Mouse (Mus musculus): ENCODE data around the gene Rbfox1. TPM values are rescaled to one million over a fixed set of nuclear protein-coding genes. Genes with fewer than 3 reads are reported as not detected.

Rbfox1 gene
- total RNA-seq, 2 experiments from 2014 or later = 120 to 127 TPM

DNA sequence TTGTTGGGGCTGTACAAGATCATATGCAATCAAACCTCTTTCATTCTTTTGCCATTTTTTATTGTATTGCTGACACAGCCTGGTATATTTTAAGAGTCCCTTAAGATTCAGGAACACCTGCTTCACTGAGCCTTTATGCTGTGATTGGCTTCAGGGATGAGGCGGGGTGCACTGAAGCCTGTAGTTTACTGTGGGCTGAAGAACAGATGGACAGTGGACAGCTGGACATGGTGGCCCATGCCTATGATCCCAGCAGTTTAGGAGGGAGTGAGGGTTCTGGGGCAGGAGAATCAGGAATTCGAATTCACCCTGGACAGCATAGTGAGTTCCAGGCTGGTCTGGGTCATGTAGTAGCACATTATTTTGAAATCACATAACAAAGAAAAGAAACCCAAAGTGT is 1198.8 kb downstream of the Rbfox1 start:
- DNase-seq = no peak
- intact Hi-C loops (cut with DNase I; ENCODE audit: low total_unique reads) = no loop called here

DNA sequence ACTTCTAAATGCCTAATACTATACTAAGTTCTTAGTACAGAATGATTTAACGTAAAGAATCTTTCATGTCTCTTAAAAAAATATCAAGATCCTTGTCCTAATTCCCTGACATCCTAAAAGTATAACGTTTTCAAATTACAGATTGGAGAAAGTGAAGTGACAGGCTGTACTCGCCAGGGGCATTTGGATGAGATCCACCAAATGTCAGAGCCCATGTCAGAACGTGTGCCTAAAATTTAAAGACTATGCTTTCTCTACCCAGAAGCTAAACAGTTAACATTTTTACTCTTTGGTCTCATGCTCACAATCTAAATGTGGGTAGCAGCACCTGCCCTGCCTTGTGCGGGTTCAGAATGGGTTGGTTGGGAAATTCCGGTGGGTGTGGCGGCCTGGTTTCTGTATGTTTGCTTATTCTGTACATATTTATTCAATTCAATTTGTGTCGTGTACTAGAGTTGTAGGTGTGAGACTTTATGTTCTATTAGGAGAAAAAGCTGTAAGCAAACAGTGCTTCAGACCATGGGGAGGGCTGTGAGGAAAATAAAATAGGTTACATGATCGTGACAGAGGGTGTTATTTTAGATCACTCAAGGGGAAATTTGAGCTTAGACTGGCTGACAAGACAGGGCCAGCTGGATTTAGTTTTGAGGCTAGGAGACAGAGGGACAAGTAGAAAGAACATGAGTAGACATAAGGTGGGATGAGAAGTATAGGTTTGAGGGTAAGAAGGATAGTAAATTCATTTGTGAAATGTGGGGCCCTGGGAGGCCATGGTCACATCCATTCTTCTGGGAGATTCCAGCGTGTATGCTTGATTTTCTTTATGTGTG is 1203.7 kb downstream of the Rbfox1 start:
- DNase-seq = no peak
- intact Hi-C loops (cut with DNase I; ENCODE audit: low total_unique reads) = no loop called here

DNA sequence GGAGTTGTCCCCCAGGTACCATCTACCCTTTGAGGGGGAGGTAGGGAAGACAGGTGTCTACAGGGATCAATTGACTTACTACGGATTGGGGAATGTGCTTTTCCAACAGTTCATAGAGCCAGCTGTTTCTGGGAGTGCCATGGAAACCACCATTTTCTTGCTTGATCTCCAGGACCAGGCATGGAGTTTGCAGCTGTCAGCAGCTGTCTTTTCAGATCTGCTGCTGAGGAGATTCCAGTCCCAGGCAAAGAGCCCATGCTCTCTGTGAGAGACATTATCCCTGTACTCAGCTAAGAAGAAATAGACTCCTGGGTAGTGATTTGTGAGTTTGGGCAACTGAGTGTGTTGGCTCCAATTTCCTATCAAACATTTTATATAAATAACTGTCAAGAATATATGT is 1204.3 kb downstream of the Rbfox1 start:
- intact Hi-C loops (cut with DNase I; ENCODE audit: low total_unique reads) = no loop called here
- DNase-seq = peak; percentile 61

DNA sequence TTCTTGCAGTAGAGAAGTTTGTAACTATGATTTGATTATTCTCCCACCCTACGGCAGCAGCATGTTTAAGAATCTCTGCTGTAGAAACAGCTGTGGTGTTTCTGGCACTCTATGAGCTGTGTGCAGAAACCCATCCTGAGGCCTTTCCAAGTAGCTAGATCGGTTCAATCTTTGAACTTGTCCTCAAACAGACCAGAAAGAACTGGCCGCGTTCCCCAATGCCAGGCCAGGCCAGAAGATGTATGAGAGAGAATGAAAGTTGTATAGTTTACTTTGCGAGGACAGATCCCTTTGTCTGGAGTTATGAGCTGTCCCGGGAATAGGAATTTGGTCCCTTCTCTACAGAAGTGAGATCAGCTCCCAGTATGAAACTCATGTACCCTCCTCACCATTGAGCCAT is 1205.0 kb downstream of the Rbfox1 start:
- intact Hi-C loops (cut with DNase I; ENCODE audit: low total_unique reads) = no loop called here
- no peak for DNase-seq

DNA sequence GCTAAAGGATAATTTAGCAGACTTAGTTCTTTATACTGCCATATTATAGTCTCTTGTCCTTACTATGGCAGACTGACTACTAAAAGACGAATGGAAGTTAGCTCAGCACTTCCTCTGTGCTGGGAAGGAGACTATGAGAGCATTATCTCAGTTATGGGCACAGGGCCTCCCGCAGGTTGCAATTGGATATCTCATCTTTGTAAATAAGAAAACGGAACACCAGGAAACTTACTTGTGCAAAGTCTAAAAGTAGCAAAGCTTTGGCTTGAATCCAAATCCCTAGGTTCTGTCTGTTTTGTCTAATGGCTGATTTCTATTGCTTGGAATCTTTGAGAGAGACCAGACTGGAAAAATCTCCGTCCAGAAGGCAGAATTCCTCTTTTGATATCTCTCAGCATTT is 1207.7 kb downstream of the Rbfox1 start:
- intact Hi-C loops (cut with DNase I; ENCODE audit: low total_unique reads) = no loop called here
- no peak for DNase-seq

DNA sequence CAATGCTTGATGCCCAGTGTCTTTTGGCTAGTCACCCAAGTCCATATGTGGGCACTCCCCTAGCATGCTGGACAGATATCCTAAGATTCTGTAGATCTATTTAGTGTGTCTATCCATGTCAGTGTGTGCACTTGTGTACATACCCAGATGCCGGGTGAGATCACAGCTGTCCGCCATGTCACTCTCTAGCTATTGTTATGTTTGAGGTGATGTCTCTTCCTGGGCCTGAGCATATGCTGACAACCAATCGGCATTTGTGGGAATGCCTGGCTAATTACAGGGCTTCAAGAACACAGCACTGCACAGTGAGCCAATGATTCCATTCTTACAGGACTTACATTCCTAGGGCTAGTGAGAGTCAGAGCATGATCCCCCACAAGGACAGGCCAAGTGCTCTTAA is 1208.5 kb downstream of the Rbfox1 start:
- intact Hi-C loops (cut with DNase I; ENCODE audit: low total_unique reads) = no loop called here
- no peak for DNase-seq

DNA sequence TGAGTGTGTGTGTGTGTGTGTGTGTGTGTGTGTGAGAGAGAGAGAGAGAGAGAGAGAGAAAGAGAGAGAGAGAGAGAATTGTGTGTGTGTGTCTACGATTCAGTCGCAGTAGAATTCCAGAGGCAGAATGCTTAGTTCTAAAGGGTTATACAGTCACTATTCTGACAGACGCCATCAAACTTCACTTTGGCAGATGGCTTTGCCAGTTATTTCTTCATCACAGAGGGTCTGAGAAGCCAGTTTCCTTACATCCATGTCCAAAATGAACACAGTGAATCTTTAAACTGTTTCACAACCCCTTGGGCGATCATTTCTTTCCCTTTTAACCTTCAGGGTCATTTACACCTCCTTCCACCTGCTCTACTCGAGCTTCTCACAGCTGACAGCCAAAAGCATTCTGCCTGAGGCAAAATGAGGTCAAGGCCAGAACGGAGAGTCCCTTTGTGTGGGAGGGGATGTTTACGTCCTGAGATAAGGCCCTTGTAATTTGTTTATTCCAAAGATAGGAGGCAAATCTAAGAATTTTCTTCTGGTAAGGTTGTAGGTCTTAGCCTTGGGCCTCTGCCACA is 1209.1 kb downstream of the Rbfox1 start:
- intact Hi-C loops (cut with DNase I; ENCODE audit: low total_unique reads) = no loop called here
- no peak for DNase-seq

DNA sequence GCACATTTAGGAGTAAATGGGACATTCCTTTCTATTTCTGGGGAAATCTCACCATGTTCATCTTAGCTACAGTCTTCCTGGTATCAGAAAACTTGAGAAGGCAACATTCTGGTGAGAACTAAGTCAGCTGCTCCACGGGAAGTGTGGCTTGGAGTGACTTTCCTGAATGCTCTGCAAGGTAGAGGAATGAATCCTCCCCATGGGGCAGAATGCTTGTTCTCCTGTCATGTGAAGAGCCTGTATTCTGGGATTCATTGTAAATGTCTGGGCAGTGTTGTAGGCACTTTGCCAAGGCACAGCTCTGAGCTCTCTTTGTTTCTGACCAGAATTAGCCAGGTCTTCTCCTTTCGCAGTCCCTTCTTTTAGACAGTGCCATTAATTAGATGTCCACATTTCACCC is 1211.9 kb downstream of the Rbfox1 start:
- intact Hi-C loops (cut with DNase I; ENCODE audit: low total_unique reads) = no loop called here
- DNase-seq = no peak

DNA sequence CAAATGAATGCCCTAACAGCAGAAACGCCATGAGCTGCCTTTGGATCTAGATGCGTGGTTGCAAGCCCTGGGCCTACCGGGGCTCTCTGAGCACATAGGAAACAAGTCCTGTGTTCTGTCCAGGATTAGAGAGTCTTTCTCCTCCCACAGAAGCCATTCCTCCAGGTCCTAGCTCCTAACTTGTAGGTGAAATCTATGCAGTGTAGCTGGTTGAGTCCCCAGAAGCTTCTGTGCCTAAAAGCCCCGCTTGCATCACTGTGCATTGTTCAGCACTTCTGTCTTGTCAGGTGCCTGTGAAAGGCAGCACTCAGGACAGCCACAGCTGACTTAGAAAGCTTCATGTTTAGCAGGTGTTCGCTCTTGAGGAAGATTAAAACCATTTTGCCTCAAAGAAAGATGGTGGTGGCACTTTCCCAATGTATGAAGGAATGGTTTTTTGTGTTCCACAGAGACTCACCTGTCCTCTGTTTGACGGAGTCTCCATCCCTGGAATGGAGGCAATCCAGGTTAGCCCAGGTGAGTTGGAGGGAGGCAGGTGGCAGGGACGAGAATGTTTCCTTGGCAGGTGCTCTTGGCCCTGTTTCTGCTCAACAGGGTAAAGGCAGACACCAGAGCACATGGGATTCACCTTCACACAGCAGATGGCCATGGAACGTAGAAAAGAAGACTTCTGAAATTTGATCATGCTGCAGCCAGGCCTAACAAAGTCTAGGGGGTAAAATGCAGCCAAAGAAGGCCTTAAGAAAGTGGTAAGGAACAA is 1213.0 kb downstream of the Rbfox1 start:
- intact Hi-C loops (cut with DNase I; ENCODE audit: low total_unique reads) = no loop called here
- no peak for DNase-seq

DNA sequence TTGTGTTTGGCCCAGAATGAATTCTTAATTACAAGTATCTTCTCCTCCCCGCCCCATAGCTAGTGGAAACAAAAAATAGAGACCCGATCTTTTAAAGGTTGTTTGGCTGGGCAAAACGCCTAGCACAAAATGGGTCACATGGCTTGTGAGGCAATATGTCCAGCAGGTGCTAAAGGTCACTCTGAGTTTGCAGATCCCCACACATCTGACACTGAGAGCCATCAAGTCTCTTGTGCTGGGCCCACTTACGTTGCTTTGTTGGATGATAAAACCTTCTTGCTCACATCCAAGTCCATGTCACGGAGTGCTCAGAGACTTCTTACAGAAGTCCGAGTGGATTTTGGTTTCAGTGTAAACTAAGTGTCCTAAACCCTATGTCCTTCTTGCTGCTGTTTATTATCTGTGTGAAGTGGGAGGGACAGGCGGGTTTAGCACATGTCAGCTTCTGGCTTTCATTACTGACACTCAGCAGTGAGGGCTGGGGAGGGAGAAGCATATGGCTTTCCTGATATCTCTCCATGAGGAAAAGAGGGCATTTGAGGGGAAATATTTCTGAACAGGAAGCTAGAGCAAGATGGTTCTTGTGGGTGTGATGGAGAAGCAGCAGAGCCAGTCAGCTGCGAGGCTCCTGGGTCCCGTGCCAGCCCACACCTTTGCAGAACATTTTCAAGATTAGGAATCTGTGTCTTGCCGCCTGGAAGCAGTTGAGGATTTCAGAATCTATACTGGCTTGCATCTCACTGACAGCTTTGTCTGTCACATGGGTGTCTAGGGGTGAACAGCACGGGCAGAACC is 1214.5 kb downstream of the Rbfox1 start:
- intact Hi-C loops (cut with DNase I; ENCODE audit: low total_unique reads) = no loop called here
- DNase-seq = peak; percentile 46

DNA sequence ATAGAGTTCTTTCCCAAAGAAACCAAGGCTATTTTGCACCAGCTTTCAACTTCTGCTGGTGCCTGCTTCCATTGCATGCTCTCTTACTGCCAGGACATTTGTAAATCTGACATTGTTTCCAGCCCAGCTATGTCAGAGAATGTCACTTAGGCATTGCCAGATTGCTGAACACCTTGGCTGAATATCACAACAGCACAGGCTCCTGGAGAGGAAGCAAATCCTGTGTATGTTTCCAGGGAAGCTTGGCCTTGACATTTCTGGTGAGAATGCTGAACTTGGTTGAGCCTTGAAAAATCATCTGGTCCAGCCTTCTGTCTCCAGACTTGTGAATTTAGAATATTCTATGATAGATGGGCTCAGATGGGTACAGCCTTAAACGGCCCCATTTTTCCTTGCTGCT is 1217.3 kb downstream of the Rbfox1 start:
- intact Hi-C loops (cut with DNase I; ENCODE audit: low total_unique reads) = no loop called here
- no peak for DNase-seq

DNA sequence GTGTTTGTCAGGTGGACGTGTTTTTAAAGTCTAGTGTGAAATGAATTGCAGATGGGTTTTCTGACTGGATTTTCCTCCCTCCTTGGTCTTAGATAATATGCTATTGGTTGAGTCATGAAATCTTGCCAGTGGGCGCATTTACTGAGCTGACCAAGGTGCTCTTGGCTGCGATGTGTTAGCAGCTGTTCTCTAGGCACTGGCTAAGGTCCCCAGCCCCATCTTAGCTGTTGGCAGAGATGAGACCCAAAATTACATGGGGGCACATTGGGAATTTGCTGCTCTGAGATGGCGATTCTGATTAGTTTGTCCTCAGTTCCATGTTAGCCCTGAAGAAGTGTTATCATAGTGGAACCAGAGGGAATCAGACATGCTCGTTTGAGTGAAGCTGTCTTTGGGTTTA is 1218.1 kb downstream of the Rbfox1 start:
- no peak for DNase-seq
- intact Hi-C loops (cut with DNase I; ENCODE audit: low total_unique reads) = no loop called here

DNA sequence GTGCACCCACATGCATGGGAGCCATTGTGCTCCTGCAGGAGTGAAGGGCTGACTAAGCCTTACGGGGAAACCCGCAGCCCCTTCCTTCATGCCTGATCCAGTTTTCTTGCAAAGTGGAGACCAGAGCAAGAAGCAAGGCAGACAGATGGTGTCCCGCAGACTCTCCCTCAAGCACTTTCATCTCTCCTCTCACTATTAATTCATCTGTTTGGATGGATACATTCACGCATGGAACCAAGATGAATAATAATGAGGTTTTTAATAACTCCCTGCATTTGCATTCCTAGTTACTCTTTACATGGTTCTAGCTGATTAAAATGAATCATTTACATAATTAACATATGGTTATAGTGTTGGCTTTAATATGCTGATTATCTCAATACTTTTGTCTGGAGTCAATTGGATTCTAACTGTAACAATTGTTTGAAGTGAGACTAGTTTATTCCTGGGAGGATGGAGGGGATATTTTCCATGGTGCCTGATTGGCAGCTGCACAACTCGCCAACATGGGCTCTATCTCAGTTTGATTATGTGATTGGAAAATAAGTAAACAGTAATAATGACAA is 1221.4 kb downstream of the Rbfox1 start:
- no peak for DNase-seq
- intact Hi-C loops (cut with DNase I; ENCODE audit: low total_unique reads) = no loop called here

DNA sequence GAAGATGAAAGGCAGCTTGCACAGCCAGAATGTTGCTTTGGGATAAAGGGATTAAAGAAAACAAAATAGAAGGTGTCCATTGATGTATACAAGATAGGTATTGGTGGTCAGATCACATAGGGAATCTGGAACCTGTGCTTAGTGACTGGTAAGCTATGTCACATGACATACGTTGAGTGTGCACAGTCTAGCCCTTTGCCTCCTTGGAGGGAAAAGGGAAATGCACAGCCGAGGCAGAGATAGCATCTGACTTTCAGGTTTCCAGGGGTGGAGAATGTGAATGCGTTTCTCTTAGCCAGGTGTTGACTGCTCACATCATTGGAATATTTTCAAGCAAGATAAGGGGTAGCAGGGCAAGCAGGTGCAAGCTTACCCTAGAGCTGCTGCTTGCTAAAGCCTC is 1230.8 kb downstream of the Rbfox1 start:
- intact Hi-C loops (cut with DNase I; ENCODE audit: low total_unique reads) = no loop called here
- no peak for DNase-seq

DNA sequence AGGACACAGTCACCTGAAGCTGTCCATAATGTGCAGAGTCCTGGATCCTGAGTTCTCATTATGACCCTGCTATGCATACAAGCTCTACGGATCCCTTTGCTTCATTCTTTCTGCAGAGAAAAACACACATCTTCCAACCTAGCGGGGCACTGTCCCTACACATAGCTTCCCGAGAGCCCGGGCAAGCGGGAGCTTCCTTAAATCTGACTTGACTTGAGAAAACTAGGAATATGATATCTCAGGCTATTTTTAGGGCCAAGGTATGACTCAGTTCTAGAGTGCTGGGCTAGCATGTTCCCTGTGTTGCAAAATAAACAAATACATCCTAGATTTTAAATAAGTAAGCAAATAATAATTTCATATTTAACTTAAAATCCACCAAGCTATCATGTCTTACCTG is 1244.4 kb downstream of the Rbfox1 start:
- intact Hi-C loops (cut with DNase I; ENCODE audit: low total_unique reads) = no loop called here

DNA sequence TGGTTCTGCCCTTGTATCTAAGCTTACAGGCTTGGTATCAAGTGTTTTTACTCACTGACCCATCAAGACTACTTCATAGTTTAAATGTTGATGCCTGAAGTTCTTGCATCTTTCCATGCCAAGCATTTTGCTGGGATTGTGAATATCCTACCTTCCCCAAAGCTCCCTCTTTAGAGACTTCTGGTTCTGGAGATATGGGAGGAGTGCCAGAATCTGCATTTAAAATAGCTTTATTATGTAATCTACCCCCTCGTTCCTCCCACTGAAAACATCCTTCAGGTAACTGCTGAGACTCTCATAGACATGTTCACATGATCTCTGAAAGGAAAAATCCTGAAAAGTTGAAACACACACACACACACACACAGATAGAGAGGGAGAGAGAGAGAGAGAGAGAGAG is 1247.3 kb downstream of the Rbfox1 start:
- intact Hi-C loops (cut with DNase I; ENCODE audit: low total_unique reads) = no loop called here
- DNase-seq = no peak

More for the DNA sequence above, 1244.4 kb downstream of the Rbfox1 start:
- no peak for DNase-seq

DNA sequence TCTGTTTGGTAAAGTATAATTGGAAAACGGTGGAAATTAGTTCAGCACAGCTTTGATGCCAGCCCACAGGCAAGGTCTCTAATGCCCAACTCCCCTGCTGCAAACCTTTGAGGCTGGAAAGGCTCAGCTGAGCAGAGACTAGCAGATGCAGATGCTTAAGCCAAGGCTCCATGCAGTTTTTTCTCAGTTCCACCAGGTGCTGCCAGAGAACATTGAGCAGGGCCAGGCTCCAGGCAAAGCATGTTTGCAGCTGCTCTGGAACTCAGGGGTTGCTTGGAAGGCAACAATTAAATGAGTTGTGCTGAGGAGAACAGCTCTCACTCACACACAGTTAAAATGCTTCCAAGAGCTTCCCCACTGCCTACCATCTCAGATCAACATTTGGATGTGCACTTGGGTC is 1251.8 kb downstream of the Rbfox1 start:
- peak; percentile 65 for DNase-seq
- intact Hi-C loops (cut with DNase I; ENCODE audit: low total_unique reads) = no loop called here

DNA sequence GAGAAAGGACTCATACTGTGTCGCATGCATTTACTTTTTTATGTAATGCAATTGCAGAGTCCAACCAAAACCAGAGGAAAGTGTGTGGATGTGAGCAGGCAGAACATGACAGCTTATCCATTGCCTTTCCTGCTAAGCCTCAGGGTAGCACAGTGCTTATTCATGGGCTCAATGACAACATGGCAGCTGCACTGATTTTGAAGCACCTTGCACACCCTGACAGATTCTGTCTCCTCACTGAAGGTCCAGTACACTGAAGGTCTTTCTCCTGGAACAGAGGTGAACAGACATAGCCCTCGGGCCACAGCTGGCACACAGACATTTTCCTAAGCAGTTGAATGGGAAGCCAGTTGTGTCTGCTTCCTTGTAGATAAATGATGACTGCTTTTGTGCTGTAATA is 1254.3 kb downstream of the Rbfox1 start:
- intact Hi-C loops (cut with DNase I; ENCODE audit: low total_unique reads) = no loop called here

DNA sequence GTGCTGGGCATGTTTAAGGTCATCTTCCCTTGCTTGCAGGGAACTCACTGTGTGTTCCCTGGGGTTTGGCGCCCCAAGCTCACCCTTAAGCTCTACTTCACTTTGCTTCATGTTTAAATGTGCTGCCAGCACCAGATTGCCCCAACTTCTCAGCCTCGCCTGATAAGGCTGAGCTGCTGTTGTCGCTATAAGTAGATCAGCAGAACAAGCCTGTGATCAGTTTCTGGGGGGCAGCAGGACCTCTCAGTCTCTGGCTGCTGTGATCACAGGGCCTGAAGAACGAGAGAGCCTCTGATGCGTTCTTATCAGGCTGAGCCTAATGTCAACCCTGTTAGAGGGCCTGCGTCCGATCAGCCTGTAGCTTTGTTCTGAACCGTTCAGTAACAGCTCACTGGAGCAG is 1255.8 kb downstream of the Rbfox1 start:
- DNase-seq = no peak
- intact Hi-C loops (cut with DNase I; ENCODE audit: low total_unique reads) = no loop called here

More for the DNA sequence above, 1254.3 kb downstream of the Rbfox1 start:
- DNase-seq = no peak

DNA sequence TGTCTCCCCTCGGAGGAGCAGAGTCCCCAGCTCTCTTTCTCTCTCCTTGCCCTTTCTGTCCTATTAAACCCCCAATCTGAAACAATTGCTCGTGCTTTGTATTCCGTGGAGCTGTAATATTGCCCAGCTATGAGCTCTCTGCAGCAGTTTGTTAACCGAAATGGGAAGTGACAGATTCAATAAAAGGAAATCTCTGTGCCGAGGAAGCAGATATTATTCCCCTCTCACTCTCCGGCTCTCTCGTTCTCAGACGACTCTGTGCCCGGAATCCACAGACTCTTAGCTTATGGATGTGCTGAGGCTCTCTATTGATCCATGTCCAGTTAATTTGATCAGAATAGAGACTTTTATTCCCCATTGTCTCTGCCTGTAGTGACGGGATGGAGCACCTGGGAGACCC is 1260.3 kb downstream of the Rbfox1 start:
- no peak for DNase-seq
- intact Hi-C loops (cut with DNase I; ENCODE audit: low total_unique reads) = no loop called here
